Mouse (Mus musculus) forebrain, embryonic 10.5 days (tissue): ENCODE results near the gene Rlbp1. TPM values are rescaled to one million over a fixed set of nuclear protein-coding genes. Genes with fewer than 3 reads are reported as not detected.

Experiments
- DNase-seq: peaks from one replicate; pipeline ENCODE4 v3.0.0-alpha.2; 2017; ENCODE audit warnings: low spot score; ENCODE audit errors: extremely low spot score
- H3K27ac ChIP-seq: fragments of 300-500 bp; sonication (generic); 2 replicates; pipeline ENCODE4 v1.5.1; 2016; ENCODE audit warnings: mild to moderate bottlenecking
- H3K27me3 ChIP-seq: fragments of 300-500 bp; sonication (generic); 2 replicates; pipeline ENCODE4 v1.6.1; 2016; ENCODE audit warnings: mild to moderate bottlenecking; ENCODE audit not compliant: poor library complexity, severe bottlenecking
- H3K36me3 ChIP-seq: fragments of 300-500 bp; sonication (generic); replicated peaks from 2 replicates; pipeline ENCODE4 v1.6.1; 2016; ENCODE audit warnings: mild to moderate bottlenecking, moderate library complexity
- H3K4me1 ChIP-seq: fragments of 300-500 bp; sonication (generic); 2 replicates; pipeline ENCODE4 v1.6.1; 2016
- H3K4me3 ChIP-seq: fragments of 300-500 bp; sonication (generic); 2 replicates; pipeline ENCODE4 v1.5.1; 2016; ENCODE audit warnings: mild to moderate bottlenecking, moderate library complexity
- H3K9me3 ChIP-seq: fragments of 300-500 bp; sonication (generic); 2 replicates; pipeline ENCODE4 v1.6.1; 2016; ENCODE audit warnings: mild to moderate bottlenecking, moderate library complexity
- WGBS: fragments of 180-500 bp; shearing (Covaris S2); methylation state at CpG from one replicate; pipeline ENCODE4 v1.1.7; 2016; 5-methylcytosine and 5-hydroxymethylcytosine counted together
- polyA plus RNA-seq: library from polyadenylated mRNA; unstranded; fragments of >200 nt; fragmentation: Nextera tagmentation; extraction: Ambion mirVana; gene quantifications from 2 replicates; pipeline ENCODE4 v1.2.1, GENCODE M21; 2016

Gene Rlbp1
- polyA plus RNA-seq, 1 experiment from 2014 or later, result 1.2 TPM

DNA sequence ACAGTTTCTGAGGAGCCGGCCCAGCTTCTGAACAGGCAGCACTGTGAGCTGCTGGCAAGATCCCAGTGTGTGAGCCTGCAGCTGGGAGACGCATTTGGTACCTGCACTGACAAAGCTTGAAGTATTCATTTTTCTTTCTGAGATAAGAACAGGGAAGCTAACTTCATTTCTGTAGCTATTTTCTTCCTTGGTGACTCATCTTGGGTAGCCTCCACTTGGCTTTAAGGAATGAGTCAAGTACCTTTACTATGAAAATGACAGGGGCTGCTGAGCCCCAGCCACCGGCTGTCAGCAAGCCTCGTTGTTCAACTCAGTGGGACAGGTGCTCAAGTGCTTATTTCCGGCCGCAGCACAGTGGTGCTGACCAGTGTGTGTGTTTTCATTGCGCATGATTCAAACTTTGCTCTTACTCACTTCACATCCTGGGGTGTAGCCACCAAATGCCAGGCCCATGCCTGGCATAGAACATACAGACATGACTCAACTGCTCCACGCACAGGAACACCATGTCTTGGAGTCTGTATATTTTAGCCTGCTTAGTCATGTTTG, 50.4 kb downstream of the Rlbp1 start:
- Histone ChIP-seq H3K27me3 (no peaks in the 10 kb centered on the region), H3K4me1 (peaks cover under 1% of the 10 kb centered on the region; the same call in 1 of the 2 replicates), H3K9me3 (no peaks in the 10 kb centered on the region), H3K36me3 (peaks cover 22% of the 10 kb centered on the region), H3K27ac (no peak overlapping the region), H3K4me3 (no peak overlapping the region)
- no peak for DNase-seq
- 94% methylated on average over 8 of the region's 8 CpGs for WGBS

DNA sequence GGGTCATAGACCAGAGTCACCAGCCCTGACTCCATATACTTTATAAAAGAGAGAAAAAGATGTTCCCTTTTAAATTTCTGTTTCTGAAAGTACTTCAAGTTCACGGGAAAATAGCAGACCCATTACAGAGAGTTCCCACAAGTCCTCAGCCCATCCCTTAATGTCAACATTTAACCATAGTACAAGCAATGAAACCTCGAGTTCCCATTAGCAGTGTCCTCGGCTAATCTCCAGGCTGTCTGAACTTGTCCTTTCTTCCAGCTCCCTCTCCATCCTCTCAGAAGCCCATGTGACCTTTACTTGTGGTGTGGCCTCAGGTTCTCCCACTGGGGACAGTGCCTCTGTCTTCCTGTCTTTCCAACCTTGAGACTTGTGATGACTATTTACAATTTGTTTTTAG, 53.4 kb downstream of the Rlbp1 start:
- Histone ChIP-seq H3K27ac (no peak overlapping the region), H3K9me3 (no peaks in the 10 kb centered on the region), H3K36me3 (peaks cover 50% of the 10 kb centered on the region), H3K4me1 (peaks cover 12% of the 10 kb centered on the region), H3K27me3 (no peaks in the 10 kb centered on the region), H3K4me3 (no peak overlapping the region)
- WGBS, result 92% methylated on average over 3 of the region's 3 CpGs
- no peak for DNase-seq

DNA sequence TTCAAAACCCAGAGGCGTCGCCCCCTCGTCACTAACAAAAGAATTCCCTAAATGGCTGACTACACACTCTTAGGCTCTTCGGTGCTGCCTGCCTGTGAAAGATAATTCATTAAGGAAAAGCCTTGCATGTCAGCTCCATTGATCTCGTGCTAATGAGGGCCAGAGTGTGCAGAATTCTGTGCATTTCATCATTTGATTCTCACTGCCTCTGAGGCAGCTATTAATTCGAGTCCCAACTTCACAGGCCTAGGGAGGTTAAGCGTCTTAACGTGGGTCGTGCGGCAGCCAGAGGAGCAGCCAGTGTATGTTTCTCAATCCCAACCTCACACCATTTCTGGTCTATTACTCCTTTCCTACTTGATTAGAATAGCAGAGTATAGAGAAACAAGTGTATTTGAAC, 55.7 kb downstream of the Rlbp1 start:
- 36% methylated on average over 10 of the region's 10 CpGs for WGBS
- Histone ChIP-seq H3K4me1 (peaks cover 12% of the 10 kb centered on the region), H3K27me3 (no peaks in the 10 kb centered on the region), H3K36me3 (peaks cover 63% of the 10 kb centered on the region), H3K9me3 (no peaks in the 10 kb centered on the region), H3K27ac (no peak overlapping the region), H3K4me3 (no peak overlapping the region)
- no peak for DNase-seq

DNA sequence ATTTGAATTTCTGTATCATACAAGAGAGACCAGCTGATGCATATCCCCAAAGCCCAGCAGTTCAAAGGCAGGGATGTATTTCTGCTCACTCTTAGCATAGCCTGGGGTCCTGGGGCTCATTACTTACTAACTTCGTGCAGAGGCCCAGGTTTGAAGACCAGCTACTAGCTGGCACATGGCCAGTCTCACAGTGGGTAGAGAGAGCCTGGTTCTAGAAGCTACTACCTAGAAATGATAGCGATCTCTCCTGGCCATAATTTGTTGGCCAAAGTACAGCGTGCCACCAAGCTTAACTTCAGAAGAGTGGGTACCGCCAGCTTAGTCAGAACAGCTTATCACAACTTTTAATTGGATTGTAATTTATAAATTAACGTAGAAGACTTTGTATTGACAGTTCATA, 58.1 kb downstream of the Rlbp1 start:
- peaks cover 73% of the 10 kb centered on the region for H3K36me3 ChIP-seq

More for the DNA sequence above, 58.1 kb downstream of the Rlbp1 start:
- Histone ChIP-seq H3K27me3 (no peaks in the 10 kb centered on the region), H3K27ac (no peak overlapping the region), H3K4me3 (no peak overlapping the region), H3K9me3 (no peaks in the 10 kb centered on the region), H3K4me1 (peaks cover 15% of the 10 kb centered on the region)
- DNase-seq, result no peak
- WGBS, result 93% methylated on average over 5 of the region's 5 CpGs

Other genes starting within 250 kb of the Rlbp1 start
- gene Mfge8, start 238.0 kb downstream of the Rlbp1 start, polyA plus RNA-seq, result 82.4 and 86.6 TPM in 2 replicates
- gene Abhd2, start 113.8 kb downstream of the Rlbp1 start, polyA plus RNA-seq, result 7.6 and 8.6 TPM in 2 replicates
- 24.4 and 25.5 TPM in 2 replicates for gene Fanci, start 4.9 kb upstream of the Rlbp1 start, polyA plus RNA-seq
- gene Polg, start 79.3 kb upstream of the Rlbp1 start, polyA plus RNA-seq, result 42.1 and 46.4 TPM in 2 replicates
- gene Rhcg, start 230.6 kb upstream of the Rlbp1 start, polyA plus RNA-seq, result 2.4 and 3.3 TPM in 2 replicates